Mouse (Mus musculus) cortical plate, adult 2 months (tissue): ENCODE results near the gene Agmo. TPM values are rescaled to one million over a fixed set of nuclear protein-coding genes. Genes with fewer than 3 reads are reported as not detected.

Experiments used
- H3K27ac ChIP-seq: fragments of 200-500 bp; 2 replicates; pipeline ENCODE4 v1.5.1; 2012; ENCODE audit warnings: low read length, control low read depth, inconsistent platforms; ENCODE audit not compliant: insufficient read depth
- H3K4me1 ChIP-seq: fragments of 200-500 bp; 2 replicates; pipeline ENCODE4 v1.6.1; 2011; ENCODE audit warnings: low read length; ENCODE audit not compliant: control insufficient read depth, insufficient read depth
- H3K4me3 ChIP-seq: fragments of 200-500 bp; 2 replicates; pipeline ENCODE4 v1.5.1; 2011; ENCODE audit warnings: mild to moderate bottlenecking, low read length, control low read depth; ENCODE audit not compliant: insufficient read depth
- CTCF ChIP-seq: fragments of 200-500 bp; IDR thresholded peaks from 2 replicates; pipeline ENCODE4 v1.5.1; 2011; ENCODE audit warnings: mild to moderate bottlenecking, control low read depth, low read length; ENCODE audit not compliant: insufficient read depth; ENCODE audit errors: extremely low read depth
- POLR2A ChIP-seq: fragments of 200-500 bp; IDR thresholded peaks from 2 replicates; pipeline ENCODE4 v1.6.1; 2011; ENCODE audit warnings: mild to moderate bottlenecking, low read length, control low read depth; ENCODE audit not compliant: insufficient read depth; ENCODE audit errors: extremely low read depth
- polyA plus RNA-seq: library from polyadenylated mRNA; depleted of rRNA; stranded (reverse); fragments of >200 nt; gene quantifications from 2 replicates; pipeline ENCODE4 v1.2.3, GENCODE M21; 2012; rRNA removed

Agmo gene
- polyA plus RNA-seq, result 5.8 and 6.5 TPM in 2 replicates

GRCm38 (mm10) chr12:37241566-37242021, at the start of gene Agmo:
Gene Agmo (plus strand): TSS chr12:37241641.
- Histone ChIP-seq H3K4me1 (no peaks in the 10 kb centered on the region), H3K27ac (peak within 1 kb of the TSS; percentile 33), H3K4me3 (peak within 1 kb of the TSS; percentile 7)
- TF ChIP-seq CTCF (no peak), POLR2A (peak; percentile 34; the same call in 1 of the 2 replicates)

GRCm38 (mm10) chr12:37231119-37231518, 10.3 kb upstream of the Agmo start:
- Histone ChIP-seq H3K4me3 (no peak overlapping the region), H3K27ac (no peak overlapping the region), H3K4me1 (no peaks in the 10 kb centered on the region)
- TF ChIP-seq CTCF (no peak), POLR2A (no peak)

- TF ChIP-seq POLR2A (no peak), CTCF (no peak)
- H3K27ac ChIP-seq, result peak overlapping the region; percentile 33
Measured at GRCm38 (mm10) chr12:37240975-37241565, 371 bp upstream of the Agmo start.

GRCm38 (mm10) chr12:37242484-37242883, 1.0 kb downstream of the Agmo start:
- H3K4me3 ChIP-seq, result no peak overlapping the region
- no peaks in the 10 kb centered on the region for H3K4me1 ChIP-seq
- no peak overlapping the region for H3K27ac ChIP-seq
- TF ChIP-seq POLR2A, result no peak
- TF ChIP-seq CTCF, result no peak

More at GRCm38 (mm10) chr12:37240975-37241565, 371 bp upstream of the Agmo start:
- H3K4me1 ChIP-seq, result no peaks in the 10 kb centered on the region
- H3K4me3 ChIP-seq, result no peak overlapping the region; the same call in 1 of the 2 replicates

- no peak for TF ChIP-seq POLR2A
- TF ChIP-seq CTCF, result no peak
- Histone ChIP-seq H3K27ac (no peak overlapping the region), H3K4me1 (no peaks in the 10 kb centered on the region), H3K4me3 (no peak overlapping the region)
Measured at GRCm38 (mm10) chr12:37244876-37245275, 3.4 kb downstream of the Agmo start.

GRCm38 (mm10) chr12:37251688-37252087, 10.2 kb downstream of the Agmo start:
- H3K27ac ChIP-seq, result no peak overlapping the region
- H3K4me3 ChIP-seq, result no peak overlapping the region
- H3K4me1 ChIP-seq, result no peaks in the 10 kb centered on the region
- TF ChIP-seq CTCF (no peak), POLR2A (no peak)

GRCm38 (mm10) chr12:37257099-37257498, 15.7 kb downstream of the Agmo start:
- Histone ChIP-seq H3K27ac (no peak overlapping the region), H3K4me3 (no peak overlapping the region), H3K4me1 (no peaks in the 10 kb centered on the region)
- TF ChIP-seq CTCF, result no peak
- no peak for TF ChIP-seq POLR2A

GRCm38 (mm10) chr12:37259771-37260528, 18.5 kb downstream of the Agmo start:
- no peaks in the 10 kb centered on the region for H3K4me1 ChIP-seq
- no peak overlapping the region for H3K27ac ChIP-seq
- H3K4me3 ChIP-seq, result no peak overlapping the region
- TF ChIP-seq POLR2A, result no peak
- no peak for TF ChIP-seq CTCF

- TF ChIP-seq POLR2A (no peak), CTCF (no peak)
Measured at GRCm38 (mm10) chr12:37263685-37264084, 22.2 kb downstream of the Agmo start.

More at GRCm38 (mm10) chr12:37263685-37264084, 22.2 kb downstream of the Agmo start:
- Histone ChIP-seq H3K4me3 (no peak overlapping the region), H3K27ac (no peak overlapping the region), H3K4me1 (no peaks in the 10 kb centered on the region)
